Mouse (Mus musculus) CH12.LX (cell line): ENCODE results near the gene Col20a1. TPM values are rescaled to one million over a fixed set of nuclear protein-coding genes. Genes with fewer than 3 reads are reported as not detected.

Experiments
- DNase-seq: peaks from one replicate; pipeline ENCODE4 v3.0.0-alpha.2; 2013; ENCODE audit errors: extremely low read depth
- H3K27ac ChIP-seq: 2 replicates; pipeline ENCODE4 v1.5.1; 2012; ENCODE audit warnings: low read depth, mild to moderate bottlenecking, control low read depth, moderate library complexity; ENCODE audit not compliant: insufficient read depth
- H3K27me3 ChIP-seq: replicated peaks from 2 replicates; pipeline ENCODE3; 2012; ENCODE audit warnings: inconsistent platforms
- H3K36me3 ChIP-seq, 2 experiments: replicated peaks in 1 of 2; 2 replicates each; pipeline versions ENCODE3 to v1.6.1; 2012; ENCODE audit warnings: inconsistent platforms in 1 of 2, low read length in 1 of 2, mild to moderate bottlenecking in 1 of 2, mixed read lengths in 1 of 2, moderate library complexity in 1 of 2; ENCODE audit not compliant: control insufficient read depth in 1 of 2, insufficient read depth in 1 of 2
- H3K4me1 ChIP-seq, 2 experiments: 2 replicates each; pipeline ENCODE4 v1.6.1; 2012; ENCODE audit warnings: inconsistent platforms in 1 of 2, moderate library complexity in 1 of 2; ENCODE audit not compliant: insufficient read depth in 2 of 2, control insufficient read depth in 1 of 2
- H3K4me2 ChIP-seq: 2 replicates; pipeline ENCODE4 v1.6.1; 2012; ENCODE audit warnings: low read depth, mild to moderate bottlenecking, control low read depth; ENCODE audit not compliant: poor library complexity, insufficient read depth, severe bottlenecking
- H3K4me3 ChIP-seq, 3 experiments: fragments of 150-350 bp in 1 of 3; sonication (generic) in 1 of 3; replicated peaks in 1 of 3; 2 replicates each; pipeline versions ENCODE3 to v1.5.1; 2011 to 2012; ENCODE audit warnings: low read depth in 2 of 3, low read length in 2 of 3, mild to moderate bottlenecking in 2 of 3, moderate library complexity in 2 of 3, control low read depth in 1 of 3, improper control_type of control experiment in 1 of 3, inconsistent platforms in 1 of 3, mixed read lengths in 1 of 3; ENCODE audit not compliant: poor library complexity in 1 of 3
- H3K79me2 ChIP-seq: replicated peaks from 2 replicates; pipeline ENCODE4 v1.6.1; 2012; ENCODE audit warnings: mild to moderate bottlenecking, moderate library complexity; ENCODE audit not compliant: control insufficient read depth, poor library complexity, insufficient read depth, severe bottlenecking; ENCODE audit errors: extremely low read depth
- H3K9ac ChIP-seq: 2 replicates; pipeline ENCODE4 v1.6.1; 2012; ENCODE audit warnings: low read depth, mild to moderate bottlenecking, control low read depth, moderate library complexity; ENCODE audit not compliant: insufficient read depth
- H3K9me3 ChIP-seq: replicated peaks from 2 replicates; pipeline ENCODE3; 2012; ENCODE audit warnings: low read length, inconsistent platforms, mixed read lengths
- BHLHE40 ChIP-seq: IDR thresholded peaks from 2 replicates; pipeline ENCODE4 v1.6.1; 2011; ENCODE audit warnings: mild to moderate bottlenecking, low read depth, low read length, improper control_type of control experiment
- CHD2 ChIP-seq: IDR thresholded peaks from 2 replicates; pipeline ENCODE4 v1.6.1; 2011; ENCODE audit warnings: low read length, improper control_type of control experiment
- E2F4 ChIP-seq: IDR thresholded peaks from 2 replicates; pipeline ENCODE4 v1.6.1; 2011; ENCODE audit warnings: low read depth, low read length, improper control_type of control experiment; ENCODE audit not compliant: insufficient replicate concordance
- EP300 ChIP-seq: IDR thresholded peaks from 2 replicates; pipeline ENCODE4 v1.6.1; 2011; ENCODE audit warnings: low read length, improper control_type of control experiment
- ETS1 ChIP-seq: conservative IDR thresholded peaks from 2 replicates; pipeline ENCODE4 v1.6.1; 2012; ENCODE audit warnings: low read depth, mild to moderate bottlenecking, inconsistent platforms, low read length, improper control_type of control experiment, moderate library complexity
- IRF4 ChIP-seq: IDR thresholded peaks from 2 replicates; pipeline ENCODE4 v1.6.1; 2014; ENCODE audit warnings: low read depth, mild to moderate bottlenecking, inconsistent platforms, low read length, improper control_type of control experiment
- JUN ChIP-seq: IDR thresholded peaks from 2 replicates; pipeline ENCODE4 v1.6.1; 2011; ENCODE audit warnings: low read depth, mild to moderate bottlenecking, low read length, improper control_type of control experiment, moderate library complexity; ENCODE audit not compliant: insufficient read depth
- JUND ChIP-seq: conservative IDR thresholded peaks from 2 replicates; pipeline ENCODE4 v1.6.1; 2011; ENCODE audit warnings: low read depth, low read length, improper control_type of control experiment
- NELFE ChIP-seq: IDR thresholded peaks from 2 replicates; pipeline ENCODE4 v1.6.1; 2011; ENCODE audit warnings: low read depth, low read length, improper control_type of control experiment
- NRF1 ChIP-seq: IDR thresholded peaks from 2 replicates; pipeline ENCODE4 v1.6.1; 2014; ENCODE audit warnings: low read depth, mild to moderate bottlenecking, inconsistent platforms, low read length, improper control_type of control experiment, moderate library complexity
- SIN3A ChIP-seq: IDR thresholded peaks from 2 replicates; pipeline ENCODE4 v1.6.1; 2012; ENCODE audit warnings: low read length, improper control_type of control experiment, inconsistent platforms
- SMC3 ChIP-seq: IDR thresholded peaks from 2 replicates; pipeline ENCODE4 v1.6.1; 2011; ENCODE audit warnings: low read depth, low read length, improper control_type of control experiment
- TCF12 ChIP-seq: IDR thresholded peaks from 2 replicates; pipeline ENCODE4 v1.6.1; 2014; ENCODE audit warnings: low read depth, mild to moderate bottlenecking, inconsistent platforms, low read length, improper control_type of control experiment
- USF2 ChIP-seq: conservative IDR thresholded peaks from 2 replicates; pipeline ENCODE4 v1.6.1; 2011; ENCODE audit warnings: low read depth, low read length, improper control_type of control experiment
- ZC3H11A ChIP-seq: IDR thresholded peaks from 2 replicates; pipeline ENCODE4 v1.6.1; 2012; ENCODE audit warnings: low read depth, mild to moderate bottlenecking, inconsistent platforms, low read length, improper control_type of control experiment
- ZNF384 ChIP-seq: IDR thresholded peaks from 2 replicates; pipeline ENCODE4 v1.6.1; 2012; ENCODE audit warnings: low read depth, low read length, improper control_type of control experiment, inconsistent platforms
- dilution Hi-C: fragments of 300-500 bp; cut with MboI; formaldehyde crosslinking; loops from 2 replicates; pipeline ENCODE4 v1.14.3; 2020; ENCODE audit warnings: low sequenced_read_pairs; ENCODE audit not compliant: extremely low pct_unique_long_range_greater_than_20kb, extremely low pct_ligation_motif_present
- in situ Hi-C: fragments of 300-500 bp; cut with MboI; formaldehyde crosslinking; loops from 3 replicates; pipeline ENCODE4 v1.14.3; 2019; ENCODE audit warnings: low sequenced_read_pairs, low pct_ligation_motif_present, low pct_unique_long_range_greater_than_20kb, mixed read lengths
- polyA plus RNA-seq: library from polyadenylated mRNA; unstranded; fragments of >175 nt; gene quantifications from 2 replicates; pipeline ENCODE4 v1.2.1, GENCODE M21; 2012; ENCODE audit warnings: low read depth; ENCODE audit not compliant: insufficient read length
- total RNA-seq, 2 experiments: library from RNA; depleted of rRNA; stranded (reverse); fragments of 300-350 nt in 1 of 2; fragments of >200 nt in 1 of 2; gene quantifications; 2 replicates each; pipeline ENCODE4 v1.2.3; 2012 to 2014

The Col20a1 gene
- total and polyA plus RNA-seq, 3 experiments = 0.52 to 2.2 (median 0.68) TPM

DNA sequence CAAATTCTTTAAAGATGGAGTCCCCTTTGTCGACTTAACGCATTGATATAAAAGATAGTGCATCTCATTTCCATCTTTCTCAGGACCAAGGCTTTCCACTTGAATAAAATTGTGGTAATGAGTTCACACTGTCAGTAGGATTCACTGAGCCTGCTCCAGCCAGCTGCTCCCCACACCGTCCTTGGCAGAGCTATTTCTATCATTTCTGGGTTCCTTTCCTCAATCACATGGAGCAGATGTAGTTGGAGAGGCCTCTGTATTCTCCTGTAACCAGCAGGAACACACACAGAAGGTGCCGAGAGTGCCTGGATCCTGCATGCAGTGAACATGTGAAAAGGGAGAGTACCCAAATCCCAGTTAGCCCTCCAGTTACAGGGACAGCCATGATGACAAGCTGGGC, 4.0 kb downstream of the Col20a1 start:
- TF ChIP-seq NRF1 = no peak
- no peak for TF ChIP-seq SIN3A
- no peak for TF ChIP-seq ETS1
- H3K36me3 ChIP-seq = peaks cover 0 to 10% of the 10 kb centered on the region in 2 experiments
- in situ Hi-C loops = no loop called here
- no peak for DNase-seq
- H3K4me3 ChIP-seq = no peak overlapping the region
- H3K9me3 ChIP-seq = no peaks in the 10 kb centered on the region
- H3K4me1 ChIP-seq = no peaks in the 10 kb centered on the region
- no peak overlapping the region for H3K27ac ChIP-seq
- H3K9ac ChIP-seq = no peak overlapping the region
- no peak overlapping the region for H3K4me2 ChIP-seq
- no peaks in the 10 kb centered on the region for H3K79me2 ChIP-seq
- dilution Hi-C loops = no loop called here
- no peaks in the 10 kb centered on the region for H3K27me3 ChIP-seq

DNA sequence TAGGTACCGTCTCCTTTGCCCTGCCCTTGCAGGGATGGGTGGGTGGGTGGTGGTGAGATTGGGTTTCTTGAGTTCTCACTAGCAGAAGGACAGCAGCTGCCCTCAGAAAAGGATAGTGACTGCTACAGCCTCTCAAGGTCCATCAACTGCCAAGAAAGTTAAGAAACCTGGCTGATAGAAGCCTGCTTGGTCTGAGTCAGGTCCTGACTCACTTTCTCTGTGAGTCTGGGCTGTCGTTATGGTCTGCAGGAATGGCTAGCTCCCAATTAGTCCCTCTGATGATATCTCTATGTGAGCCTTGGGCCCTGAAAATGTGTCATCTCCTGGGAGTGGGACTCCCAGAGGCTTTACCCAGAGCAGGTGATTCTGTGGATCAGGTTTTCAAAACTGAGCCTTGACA, 8.0 kb downstream of the Col20a1 start:
- Histone ChIP-seq H3K79me2 (no peaks in the 10 kb centered on the region), H3K9me3 (no peaks in the 10 kb centered on the region), H3K27me3 (no peaks in the 10 kb centered on the region), H3K36me3 (no peaks in the 10 kb centered on the region), H3K9ac (no peak overlapping the region), H3K4me3 (no peak overlapping the region), H3K27ac (no peak overlapping the region), H3K4me1 (no peaks in the 10 kb centered on the region), H3K4me2 (no peak overlapping the region)
- TF ChIP-seq NELFE = no peak
- in situ Hi-C loops (no loop called here), dilution Hi-C loops (no loop called here)
- DNase-seq = no peak

DNA sequence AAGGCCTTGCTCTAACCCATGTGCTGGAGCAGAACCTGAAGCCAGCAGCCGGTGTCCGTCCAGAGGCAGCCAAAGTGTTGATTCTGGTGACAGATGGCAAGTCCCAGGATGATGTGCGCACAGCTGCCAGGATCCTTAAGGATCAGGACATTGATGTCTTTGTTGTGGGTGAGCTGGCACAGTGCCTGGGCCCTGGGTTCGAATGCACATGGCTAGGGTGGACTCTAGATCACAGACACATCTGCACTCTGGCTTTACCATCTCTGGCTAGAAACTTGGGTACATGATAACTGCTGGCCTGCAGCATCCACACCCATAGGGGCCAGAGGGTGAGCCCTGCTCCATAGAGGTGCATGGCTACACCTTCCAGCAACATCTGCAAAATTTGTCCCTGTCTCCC, 9.1 kb downstream of the Col20a1 start:
- no peak overlapping the region for H3K9ac ChIP-seq
- TF ChIP-seq ZC3H11A = no peak
- no peak for TF ChIP-seq E2F4
- no peak for TF ChIP-seq TCF12
- no peak for TF ChIP-seq SMC3
- TF ChIP-seq CHD2 = no peak
- TF ChIP-seq EP300 = no peak
- no peak for TF ChIP-seq ZNF384
- no peak for TF ChIP-seq USF2
- no peak for TF ChIP-seq IRF4
- TF ChIP-seq BHLHE40 = no peak
- no peak for TF ChIP-seq NRF1
- no peak for TF ChIP-seq JUND
- TF ChIP-seq SIN3A = no peak
- TF ChIP-seq JUN = no peak
- no peak for TF ChIP-seq ETS1
- TF ChIP-seq, all 38 proteins: peak for 0
- no peak for DNase-seq
- dilution Hi-C loops (no loop called here), in situ Hi-C loops (loop anchor here (5.0 kb wide), 1 partner anchor 62 kb away; no protein-coding TSS in a partner anchor)
- Histone ChIP-seq H3K4me2 (no peak overlapping the region), H3K4me1 (no peaks in the 10 kb centered on the region), H3K27me3 (no peaks in the 10 kb centered on the region), H3K79me2 (no peaks in the 10 kb centered on the region), H3K9me3 (no peaks in the 10 kb centered on the region), H3K27ac (no peak overlapping the region), H3K36me3 (no peaks in the 10 kb centered on the region), H3K4me3 (no peak overlapping the region)
